Mouse (Mus musculus): ENCODE results near the gene BC003965.

DNA sequence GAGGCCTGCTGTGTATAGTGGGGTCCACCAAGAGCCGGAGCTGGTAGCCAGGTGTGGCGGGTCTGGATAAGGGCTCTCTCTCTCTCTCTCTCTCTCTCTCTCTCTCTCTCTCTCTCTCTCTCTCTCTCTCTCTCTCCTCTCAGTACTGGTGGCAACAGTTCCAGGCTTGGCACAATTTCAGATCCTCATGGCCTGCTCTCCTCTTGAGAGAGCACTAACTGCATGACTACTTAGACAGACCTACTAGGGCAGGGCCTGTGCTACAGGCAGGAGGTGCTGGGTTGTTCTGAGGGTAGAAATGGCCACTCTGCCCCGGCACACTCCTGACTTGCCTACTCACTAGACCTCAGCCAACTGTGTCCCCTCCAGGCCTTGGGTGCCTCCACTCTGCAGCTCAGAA, 11.8 kb upstream of the BC003965 start:
- TF ChIP-seq CTCF (IDR thresholded peaks at IDR 0.05; ENCODE audit: control insufficient read depth, insufficient read depth, insufficient replicate concordance, low read depth, low read length), result no peak
- TF ChIP-seq POLR2A (IDR thresholded peaks at IDR 0.05; ENCODE audit: control insufficient read depth, low read depth, low read length), result no peak

Measured in testis, adult 2 months (tissue).